Mouse (Mus musculus) kidney, postnatal 4 days (tissue): ENCODE data around the gene Ttll3.

Experiments used
- DNase-seq, 2 experiments: peaks; one replicate each; pipeline ENCODE4 v3.0.0; 2021; ENCODE audit warnings: mixed read lengths in 2 of 2

Ttll3 gene

GRCm38 (mm10) chr6:113379246-113379645 is 9.8 kb upstream of the Ttll3 start:
- no peak for DNase-seq

GRCm38 (mm10) chr6:113380480-113380879 is 8.6 kb upstream of the Ttll3 start:
- DNase-seq: peak in 1 of 2 experiments; percentile 42

- DNase-seq: no peak
These were observed 4.6 kb upstream of the Ttll3 start for GRCm38 (mm10) chr6:113384351-113384927.

GRCm38 (mm10) chr6:113385160-113385714 is 3.8 kb upstream of the Ttll3 start:
- DNase-seq: no peak

- no peak for DNase-seq
These were observed 3.0 kb upstream of the Ttll3 start for GRCm38 (mm10) chr6:113386025-113386424.

GRCm38 (mm10) chr6:113390715-113391114 is 1.7 kb downstream of the Ttll3 start:
- no peak for DNase-seq

GRCm38 (mm10) chr6:113392015-113392386 is 2.9 kb downstream of the Ttll3 start:
- DNase-seq: no peak

- DNase-seq: peak; percentile 65 to 79
These were observed 3.5 kb downstream of the Ttll3 start for GRCm38 (mm10) chr6:113392387-113393071.

- no peak for DNase-seq
These were observed 4.9 kb downstream of the Ttll3 start for GRCm38 (mm10) chr6:113393951-113394350.

GRCm38 (mm10) chr6:113394811-113395210 is 5.8 kb downstream of the Ttll3 start:
- no peak for DNase-seq

- no peak for DNase-seq
These were observed 6.4 kb downstream of the Ttll3 start for GRCm38 (mm10) chr6:113395501-113395900.

- DNase-seq: no peak
These were observed 7.4 kb downstream of the Ttll3 start for GRCm38 (mm10) chr6:113396270-113397030.

GRCm38 (mm10) chr6:113402094-113402493 is 13.0 kb downstream of the Ttll3 start:
- no peak for DNase-seq

- peak; percentile 17 to 45 for DNase-seq
These were observed 15.8 kb downstream of the Ttll3 start for GRCm38 (mm10) chr6:113404649-113405448.

- DNase-seq: no peak
These were observed 16.4 kb downstream of the Ttll3 start for GRCm38 (mm10) chr6:113405483-113405882.

GRCm38 (mm10) chr6:113406683-113407082 is 17.6 kb downstream of the Ttll3 start:
- peak; percentile 51 to 59 for DNase-seq

GRCm38 (mm10) chr6:113410001-113410400 is 20.9 kb downstream of the Ttll3 start:
- no peak for DNase-seq

- no peak for DNase-seq
These were observed 27.4 kb downstream of the Ttll3 start for GRCm38 (mm10) chr6:113416416-113416815.

GRCm38 (mm10) chr6:113418441-113419198 is 29.6 kb downstream of the Ttll3 start:
- peak in 1 of 2 experiments; percentile 54 for DNase-seq

GRCm38 (mm10) chr6:113419199-113419587 is 30.1 kb downstream of the Ttll3 start, which contains the start of gene Rpusd3:
Gene Rpusd3 (minus strand): TSS chr6:113419340.
- peak; percentile 100 for DNase-seq

- DNase-seq: no peak
These were observed 33.9 kb downstream of the Ttll3 start for GRCm38 (mm10) chr6:113423000-113423399.

GRCm38 (mm10) chr6:113424187-113424586 is 35.1 kb downstream of the Ttll3 start:
- DNase-seq: peak in 1 of 2 experiments; percentile 34
